Mouse (Mus musculus) left cerebral cortex, postnatal 14 days (tissue): ENCODE measurements around the gene Angptl1. TPM values are rescaled to one million over a fixed set of nuclear protein-coding genes. Genes with fewer than 3 reads are reported as not detected.

Experiments used
- DNase-seq, 2 experiments: peaks; one replicate each; pipeline ENCODE4 v3.0.0; 2021 to 2022; ENCODE audit warnings: low spot score in 2 of 2, mixed read lengths in 1 of 2
- intact Hi-C: fragments of 180-260 bp; cut with DNase I; formaldehyde crosslinking; loops from one replicate; pipeline ENCODE4 v1.15.1; 2025
- total RNA-seq, 2 experiments: library from RNA; stranded (reverse); gene quantifications; 2 replicates each; pipeline ENCODE4 v1.2.3; 2021

The Angptl1 gene
- total RNA-seq, 2 experiments from 2014 or later, result 0.87 to 1.4 TPM

- DNase-seq, result no peak
- intact Hi-C loops, result no loop called here
Observed at GRCm38 (mm10) chr1:156863726-156864125, 25.4 kb downstream of the Angptl1 start.

DNA sequence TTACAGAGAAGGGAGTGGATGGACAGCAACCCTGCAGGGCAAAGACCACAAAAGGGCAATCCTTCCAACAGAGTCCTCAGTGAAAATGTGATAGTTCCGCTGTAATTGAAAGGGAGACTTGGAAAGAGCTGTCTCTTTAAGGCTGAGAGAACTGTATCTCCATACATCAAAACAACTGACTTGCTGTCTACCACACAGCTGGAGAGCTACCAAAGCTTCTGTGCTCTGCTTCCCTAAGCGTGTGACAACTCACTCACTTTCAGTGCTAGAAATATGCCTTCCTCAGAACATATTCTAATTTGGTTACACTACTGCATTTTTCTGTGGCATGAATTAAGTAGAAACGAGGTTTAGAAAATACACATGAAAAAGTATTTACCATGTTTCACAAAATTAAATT lies 25.9 kb downstream of the Angptl1 start:
- intact Hi-C loops, result no loop called here
- peak; percentile 35 to 65 for DNase-seq

GRCm38 (mm10) chr1:156870028-156870427 lies 31.7 kb downstream of the Angptl1 start:
- DNase-seq, result no peak
- intact Hi-C loops, result no loop called here

DNA sequence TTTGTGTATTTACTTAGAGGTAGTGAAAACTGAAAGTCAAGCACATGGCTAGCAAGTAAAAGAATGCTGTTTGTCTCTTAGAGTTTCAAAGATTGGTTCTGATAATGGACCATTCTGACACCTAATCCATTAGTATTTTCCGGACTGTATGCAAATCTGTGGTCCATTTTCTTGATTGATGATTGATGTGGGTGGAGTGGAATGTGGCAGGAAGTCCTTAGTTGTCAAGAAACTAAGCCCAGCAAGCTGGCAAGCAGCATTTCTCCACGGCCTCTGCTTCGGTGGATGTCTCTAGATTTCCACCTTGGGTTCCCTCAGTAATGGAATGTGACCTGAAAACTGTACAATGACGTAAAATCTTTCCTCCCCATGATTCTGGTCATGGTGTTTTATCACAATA lies 32.3 kb downstream of the Angptl1 start:
- DNase-seq, result no peak
- intact Hi-C loops, result no loop called here

DNA sequence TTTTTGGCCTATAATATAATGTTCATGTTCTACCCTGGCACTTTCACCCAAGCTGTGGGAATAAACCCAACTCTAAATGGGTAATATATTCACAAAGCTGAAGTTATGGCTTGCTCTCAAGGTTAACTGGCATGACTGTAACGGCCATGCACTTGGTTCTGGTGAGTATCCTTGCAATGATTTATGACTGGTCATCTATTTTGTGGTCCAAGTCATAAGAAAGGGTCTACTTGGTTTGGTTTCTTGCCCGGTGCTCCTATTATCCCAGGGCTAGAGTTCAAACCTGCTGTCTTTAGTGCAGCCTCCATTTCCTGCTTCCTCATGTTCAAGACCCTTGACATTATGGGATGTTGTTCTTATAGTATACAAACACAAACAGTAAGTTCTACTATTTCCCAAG lies 46.4 kb downstream of the Angptl1 start:
- intact Hi-C loops, result loop anchor here (5.0 kb wide), 1 partner anchor 142 kb away; no protein-coding TSS in a partner anchor
- DNase-seq, result no peak

- intact Hi-C loops, result loop anchor here (5.0 kb wide), 1 partner anchor 144 kb away; no protein-coding TSS in a partner anchor
- DNase-seq, result no peak
Observed at GRCm38 (mm10) chr1:156885879-156886278, 47.5 kb downstream of the Angptl1 start.

- no peak for DNase-seq
- intact Hi-C loops, result loop anchor here (5.0 kb wide), 1 partner anchor 147 kb away; no protein-coding TSS in a partner anchor
Observed at GRCm38 (mm10) chr1:156888830-156889229, 50.5 kb downstream of the Angptl1 start.

GRCm38 (mm10) chr1:156891561-156891960 lies 53.2 kb downstream of the Angptl1 start:
- intact Hi-C loops, result no loop called here
- no peak for DNase-seq

DNA sequence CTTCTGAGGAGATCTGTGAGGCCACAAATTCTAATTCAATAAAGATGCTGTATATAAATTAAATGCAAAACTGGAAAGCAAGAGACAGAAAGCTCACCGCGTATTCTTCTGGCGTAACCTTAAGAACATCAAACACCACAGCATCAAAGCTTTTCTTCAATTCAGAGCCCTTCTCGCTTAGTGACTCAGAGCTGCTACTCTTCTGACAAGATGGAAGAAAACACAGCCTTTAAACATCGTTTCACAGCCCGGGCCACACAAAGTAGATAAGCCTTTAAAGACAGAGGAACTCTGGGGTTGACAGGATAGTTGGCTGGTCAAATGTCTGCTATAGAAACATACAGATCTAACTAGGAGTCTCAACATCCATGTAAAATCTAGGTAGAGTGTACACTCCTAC lies 63.3 kb downstream of the Angptl1 start:
- intact Hi-C loops, result no loop called here
- no peak for DNase-seq

- no peak for DNase-seq
- intact Hi-C loops, result no loop called here
Observed at GRCm38 (mm10) chr1:156903899-156904298, 65.5 kb downstream of the Angptl1 start.

- no peak for DNase-seq
- intact Hi-C loops, result loop anchor here (5.0 kb wide), 1 partner anchor 163 kb away; no protein-coding TSS in a partner anchor
Observed at GRCm38 (mm10) chr1:156905660-156906059, 67.3 kb downstream of the Angptl1 start.

- intact Hi-C loops, result loop anchor here (5.0 kb wide), 1 partner anchor 167 kb away; no protein-coding TSS in a partner anchor
- no peak for DNase-seq
Observed at GRCm38 (mm10) chr1:156909265-156909664, 70.9 kb downstream of the Angptl1 start.

- no peak for DNase-seq
- intact Hi-C loops, result loop anchor here (5.0 kb wide), 1 partner anchor 168 kb away; no protein-coding TSS in a partner anchor
Observed at GRCm38 (mm10) chr1:156909866-156910265, 71.5 kb downstream of the Angptl1 start.

Other genes starting within 250 kb of the Angptl1 start
- 1 to 10 TPM; 4.2 to 6.8 TPM for gene Tor3a, start 164.2 kb upstream of the Angptl1 start, total RNA-seq
- 10 to 100 TPM; 59.5 to 64.6 TPM for gene Fam20b, start 119.5 kb upstream of the Angptl1 start, total RNA-seq
- gene Ralgps2, start 101.1 kb downstream of the Angptl1 start, total RNA-seq, result 10 to 100 TPM; 43.3 to 54.7 TPM